Mouse (Mus musculus): ENCODE measurements around the gene Fhl1. TPM values are rescaled to one million over a fixed set of nuclear protein-coding genes. Genes with fewer than 3 reads are reported as not detected.

Gene Fhl1
- polyA plus RNA-seq, 1 experiment from 2014 or later = 166 TPM

DNA sequence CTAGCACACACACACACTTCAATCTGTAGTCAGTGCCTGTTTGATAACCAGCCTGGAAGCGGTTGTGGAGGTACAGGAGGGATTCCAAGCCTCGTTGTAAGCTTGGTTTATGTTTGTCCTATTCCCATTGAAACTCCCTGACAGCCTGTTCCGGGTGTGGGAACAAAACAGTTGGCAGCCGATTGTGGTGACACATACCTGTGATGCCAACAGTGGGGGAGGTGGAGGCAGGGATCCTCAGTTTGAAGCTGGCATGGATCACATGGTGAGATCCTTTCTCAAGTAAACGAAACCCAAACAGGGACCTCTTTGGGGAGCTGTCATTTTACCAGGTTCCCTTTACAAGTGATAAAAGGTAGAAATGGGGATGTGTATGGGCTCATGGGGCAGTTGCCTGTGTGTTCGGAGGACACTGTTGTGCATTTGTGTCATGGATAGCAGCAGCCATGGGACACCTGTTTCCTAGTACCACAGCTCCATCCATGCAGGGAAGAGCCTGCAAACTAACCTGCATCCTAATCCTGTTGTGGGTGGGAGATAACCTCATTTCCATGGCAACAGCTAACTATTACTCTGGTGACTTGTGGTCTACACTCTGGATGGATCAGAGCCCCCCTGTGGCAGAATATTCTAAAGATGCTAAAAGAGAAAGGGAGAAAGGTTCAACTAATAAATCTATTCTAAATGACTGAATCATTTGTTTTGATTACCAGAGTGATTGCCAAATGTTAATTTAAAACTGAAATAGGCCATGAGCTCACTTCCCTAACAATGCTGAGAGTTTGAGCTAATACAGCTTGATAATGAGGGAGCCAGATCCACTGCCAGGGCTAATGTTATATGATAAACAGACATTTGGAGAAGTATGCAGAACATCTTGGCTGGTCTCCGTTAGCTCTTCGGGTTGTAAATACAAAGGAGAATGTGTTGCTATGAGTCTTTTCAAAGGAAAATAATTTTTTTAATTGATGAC is 22.0 kb downstream of the Fhl1 start:
- H3K27ac ChIP-seq (replicated peaks) = no peak overlapping the region
- no peaks in the 10 kb centered on the region for H3K4me1 ChIP-seq
- 77% methylated on average over 8 of the region's 8 CpGs for WGBS
- ATAC-seq (ENCODE audit: insufficient number of reproducible peaks, low FRiP score, low TSS enrichment, low read depth) = no peak
- H3K36me3 ChIP-seq = no peaks in the 10 kb centered on the region
- H3K9me3 ChIP-seq (replicated peaks) = no peaks in the 10 kb centered on the region
- H3K4me3 ChIP-seq (replicated peaks) = no peak overlapping the region
- no peak overlapping the region for H3K4me2 ChIP-seq (replicated peaks)
- H3K9ac ChIP-seq = no peak overlapping the region
- H3K27me3 ChIP-seq = no peaks in the 10 kb centered on the region

DNA sequence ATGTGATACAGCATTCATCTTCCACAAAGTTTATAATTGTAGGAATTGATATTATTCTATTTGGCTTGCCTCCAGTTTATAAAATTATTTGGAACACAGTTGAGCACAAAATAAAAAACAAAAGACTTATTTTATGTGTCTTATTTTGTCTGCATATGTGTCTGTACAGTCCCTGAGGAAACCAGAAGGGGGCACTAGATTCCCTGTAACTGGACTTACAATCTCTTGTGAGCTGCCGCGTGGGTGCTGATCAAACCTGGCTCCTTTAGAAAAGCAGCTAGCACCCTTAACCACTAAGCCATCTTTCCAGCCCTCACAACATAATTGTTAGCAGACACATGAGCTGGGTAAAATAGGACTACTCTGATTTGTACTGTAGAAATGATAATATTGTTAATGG is 24.1 kb downstream of the Fhl1 start:
- Histone ChIP-seq H3K36me3 (no peaks in the 10 kb centered on the region), H3K4me1 (no peaks in the 10 kb centered on the region), H3K4me2 (replicated peaks) (no peak overlapping the region), H3K4me3 (replicated peaks) (no peak overlapping the region), H3K27ac (replicated peaks) (no peak overlapping the region), H3K9me3 (replicated peaks) (no peaks in the 10 kb centered on the region), H3K27me3 (no peaks in the 10 kb centered on the region), H3K9ac (no peak overlapping the region)
- 36% methylated on average over 2 of the region's 2 CpGs for WGBS
- ATAC-seq (ENCODE audit: insufficient number of reproducible peaks, low FRiP score, low TSS enrichment, low read depth) = no peak

DNA sequence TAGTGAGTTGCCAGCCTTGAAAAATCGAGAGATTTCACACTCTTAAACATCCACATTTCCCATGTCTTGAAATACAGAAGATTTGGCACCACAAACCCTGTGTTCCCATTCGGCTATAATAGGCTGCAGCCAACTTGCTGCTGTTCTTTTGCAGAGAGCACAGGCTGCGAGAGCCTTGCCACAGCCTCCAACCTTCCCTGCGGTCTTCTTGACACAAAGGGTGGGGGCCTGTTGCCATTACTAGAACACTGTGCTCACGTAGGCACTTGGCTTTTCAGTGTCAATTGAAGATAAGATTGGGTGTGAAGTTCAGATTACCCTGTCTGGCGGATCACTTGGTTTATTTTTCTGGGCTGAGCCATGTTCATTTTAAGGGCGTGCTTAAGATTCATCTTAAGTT is 24.8 kb downstream of the Fhl1 start:
- Histone ChIP-seq H3K9me3 (replicated peaks) (no peaks in the 10 kb centered on the region), H3K4me1 (no peaks in the 10 kb centered on the region), H3K4me2 (replicated peaks) (no peak overlapping the region), H3K4me3 (replicated peaks) (no peak overlapping the region), H3K27ac (replicated peaks) (no peak overlapping the region), H3K27me3 (no peaks in the 10 kb centered on the region), H3K9ac (no peak overlapping the region), H3K36me3 (no peaks in the 10 kb centered on the region)
- 71% methylated on average over 7 of the region's 7 CpGs for WGBS
- ATAC-seq (ENCODE audit: insufficient number of reproducible peaks, low FRiP score, low TSS enrichment, low read depth) = no peak

DNA sequence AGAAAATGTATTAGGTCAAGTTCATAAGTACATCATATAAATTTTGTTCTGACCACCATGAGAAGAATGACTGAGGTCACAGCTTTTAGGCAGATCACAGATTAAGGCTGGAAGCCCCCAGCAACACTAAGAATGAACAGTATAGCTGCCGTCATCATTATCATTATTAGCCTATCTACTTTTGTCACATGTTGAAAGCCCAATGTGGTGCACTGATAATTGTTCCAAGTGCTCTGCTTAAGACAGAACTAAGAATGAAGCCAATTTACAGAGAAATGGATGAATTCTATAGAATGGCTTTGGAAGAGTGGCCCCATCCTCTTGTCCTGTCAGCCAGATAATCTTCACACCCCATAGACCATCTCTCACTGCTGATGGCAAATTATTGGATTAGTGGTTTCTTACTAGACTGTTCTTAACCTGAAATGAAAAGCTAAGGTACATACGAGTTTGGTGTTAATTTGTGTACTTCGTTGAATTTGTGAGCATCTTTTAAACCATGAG is 28.7 kb downstream of the Fhl1 start:
- H3K9ac ChIP-seq = no peak overlapping the region
- no peaks in the 10 kb centered on the region for H3K36me3 ChIP-seq
- ATAC-seq (ENCODE audit: insufficient number of reproducible peaks, low FRiP score, low TSS enrichment, low read depth) = no peak
- no peaks in the 10 kb centered on the region for H3K4me1 ChIP-seq
- H3K4me3 ChIP-seq (replicated peaks) = no peak overlapping the region
- no peaks in the 10 kb centered on the region for H3K9me3 ChIP-seq (replicated peaks)
- no peaks in the 10 kb centered on the region for H3K27me3 ChIP-seq
- H3K4me2 ChIP-seq (replicated peaks) = no peak overlapping the region
- 90% methylated on average over 3 of the region's 3 CpGs for WGBS
- H3K27ac ChIP-seq (replicated peaks) = no peak overlapping the region

DNA sequence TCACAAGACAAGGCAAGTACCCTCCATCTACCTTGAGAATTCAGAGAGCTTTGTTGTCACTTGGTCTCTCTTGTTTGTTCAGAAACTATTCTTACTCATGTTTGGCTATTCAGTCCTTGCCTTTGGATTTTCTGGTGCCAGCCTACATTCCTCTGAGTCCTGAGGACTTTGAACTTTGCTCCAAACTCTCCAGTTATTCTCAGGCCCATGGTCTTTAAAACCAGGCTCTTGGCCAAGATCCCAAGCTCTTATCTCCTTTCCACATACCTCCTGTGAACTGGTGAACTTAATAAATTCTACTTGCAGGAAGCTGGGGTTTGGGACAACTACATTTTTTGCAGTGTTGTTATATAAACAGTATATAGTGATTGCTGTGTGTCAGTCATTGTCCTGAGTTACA is 38.3 kb downstream of the Fhl1 start:
- Histone ChIP-seq H3K9me3 (replicated peaks) (no peaks in the 10 kb centered on the region), H3K27me3 (no peaks in the 10 kb centered on the region), H3K4me2 (replicated peaks) (no peak overlapping the region), H3K9ac (no peak overlapping the region), H3K27ac (replicated peaks) (no peak overlapping the region), H3K4me1 (no peaks in the 10 kb centered on the region), H3K4me3 (replicated peaks) (no peak overlapping the region), H3K36me3 (no peaks in the 10 kb centered on the region)
- no peak for ATAC-seq (ENCODE audit: insufficient number of reproducible peaks, low FRiP score, low TSS enrichment, low read depth)

DNA sequence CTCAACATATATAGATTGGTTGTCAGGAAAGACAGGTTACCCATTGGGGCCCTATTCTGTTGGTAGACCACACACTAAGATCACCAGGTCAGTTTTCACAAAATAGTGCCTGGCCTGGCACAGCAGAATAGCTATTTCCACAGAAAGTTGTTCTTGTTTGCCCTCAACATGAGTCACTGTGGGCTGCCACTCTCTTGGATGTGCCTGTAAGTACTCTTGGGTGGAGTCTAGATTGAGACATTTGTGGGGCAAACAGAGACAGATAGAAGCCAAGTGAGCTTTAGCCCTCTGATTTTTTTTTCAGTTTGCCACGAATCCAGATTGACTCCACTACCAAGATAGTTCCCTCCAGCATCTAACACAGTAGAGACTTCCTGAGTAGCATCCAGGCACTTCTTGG is 40.2 kb downstream of the Fhl1 start:
- Histone ChIP-seq H3K9ac (no peak overlapping the region), H3K4me1 (no peaks in the 10 kb centered on the region), H3K4me2 (replicated peaks) (no peak overlapping the region), H3K27me3 (no peaks in the 10 kb centered on the region), H3K27ac (replicated peaks) (no peak overlapping the region), H3K36me3 (no peaks in the 10 kb centered on the region), H3K9me3 (replicated peaks) (no peaks in the 10 kb centered on the region), H3K4me3 (replicated peaks) (no peak overlapping the region)
- WGBS = 73% methylated on average over 1 of the region's 1 CpGs
- no peak for ATAC-seq (ENCODE audit: insufficient number of reproducible peaks, low FRiP score, low TSS enrichment, low read depth)

DNA sequence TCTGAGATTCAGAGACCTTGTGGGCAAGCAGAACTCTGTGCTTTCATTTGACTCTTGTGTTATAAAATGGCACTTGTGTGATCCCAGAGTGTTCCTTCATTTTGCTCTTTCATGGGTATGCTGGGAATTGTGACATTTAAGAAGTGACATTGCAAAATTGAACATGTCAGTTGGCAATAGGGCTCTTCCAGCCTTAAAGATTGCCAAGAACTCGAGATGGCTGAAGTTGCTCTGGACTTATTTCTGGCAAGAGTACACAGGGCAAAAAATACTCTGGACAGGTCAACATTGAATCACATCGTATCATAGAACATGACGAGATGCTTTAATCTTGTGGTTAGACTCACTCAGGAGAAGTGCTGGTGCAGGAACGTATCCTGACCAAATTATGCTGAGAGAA is 41.7 kb downstream of the Fhl1 start:
- 82% methylated on average over 4 of the region's 4 CpGs for whole genome bisulfite sequencing
- no peaks in the 10 kb centered on the region for H3K9me3 ChIP-seq (replicated peaks)
- H3K36me3 ChIP-seq = no peaks in the 10 kb centered on the region
- ATAC-seq (ENCODE audit: insufficient number of reproducible peaks, low FRiP score, low TSS enrichment, low read depth) = no peak
- no peak overlapping the region for H3K4me3 ChIP-seq (replicated peaks)
- no peaks in the 10 kb centered on the region for H3K4me1 ChIP-seq
- H3K9ac ChIP-seq = no peak overlapping the region
- H3K27me3 ChIP-seq = no peaks in the 10 kb centered on the region
- H3K27ac ChIP-seq (replicated peaks) = no peak overlapping the region
- no peak overlapping the region for H3K4me2 ChIP-seq (replicated peaks)

DNA sequence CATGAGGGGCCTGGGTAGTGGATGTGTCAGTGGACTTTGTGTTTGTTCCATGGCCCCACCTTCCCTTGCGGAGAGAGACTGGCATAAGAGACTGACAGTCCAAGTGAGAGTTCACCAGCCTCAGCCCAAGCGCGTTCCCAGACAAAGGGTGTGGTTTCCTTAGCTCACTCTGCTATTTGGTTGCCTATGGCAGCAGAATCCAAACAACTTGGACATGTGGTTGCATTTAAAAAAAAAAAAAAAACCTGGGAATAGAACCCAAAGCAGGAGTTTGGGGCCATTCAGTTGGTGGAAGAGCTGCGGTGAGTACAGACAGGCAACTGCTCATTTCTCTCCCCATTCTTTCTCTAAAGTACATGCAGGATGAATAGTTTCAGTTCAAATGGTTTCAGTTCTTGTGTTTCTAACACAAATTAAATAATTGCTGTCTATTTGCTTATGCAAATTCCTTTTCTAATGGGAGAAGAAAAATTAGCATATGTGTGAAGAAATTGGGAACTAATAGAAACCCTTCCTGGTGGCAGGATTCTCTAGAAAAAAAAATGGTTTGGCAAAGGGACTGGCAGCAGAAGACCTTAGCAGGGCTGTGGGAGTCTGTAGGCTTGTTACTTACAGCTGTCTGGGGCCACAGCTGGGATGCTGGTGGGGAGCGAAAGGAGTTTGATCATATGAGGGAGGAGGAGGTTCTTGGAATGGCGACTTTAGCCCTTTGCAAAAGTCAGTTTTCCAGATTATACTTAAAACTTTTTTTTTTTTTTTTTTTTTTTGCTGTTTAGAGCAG is 54.9 kb downstream of the Fhl1 start:
- Histone ChIP-seq H3K4me3 (replicated peaks) (no peak overlapping the region), H3K27me3 (no peaks in the 10 kb centered on the region), H3K9me3 (replicated peaks) (no peaks in the 10 kb centered on the region), H3K4me2 (replicated peaks) (no peak overlapping the region), H3K36me3 (no peaks in the 10 kb centered on the region), H3K9ac (no peak overlapping the region), H3K4me1 (no peaks in the 10 kb centered on the region), H3K27ac (replicated peaks) (no peak overlapping the region)
- ATAC-seq (ENCODE audit: insufficient number of reproducible peaks, low FRiP score, low TSS enrichment, low read depth) = no peak; the same call in 1 of the 2 replicates
- WGBS = 44% methylated on average over 6 of the region's 6 CpGs

DNA sequence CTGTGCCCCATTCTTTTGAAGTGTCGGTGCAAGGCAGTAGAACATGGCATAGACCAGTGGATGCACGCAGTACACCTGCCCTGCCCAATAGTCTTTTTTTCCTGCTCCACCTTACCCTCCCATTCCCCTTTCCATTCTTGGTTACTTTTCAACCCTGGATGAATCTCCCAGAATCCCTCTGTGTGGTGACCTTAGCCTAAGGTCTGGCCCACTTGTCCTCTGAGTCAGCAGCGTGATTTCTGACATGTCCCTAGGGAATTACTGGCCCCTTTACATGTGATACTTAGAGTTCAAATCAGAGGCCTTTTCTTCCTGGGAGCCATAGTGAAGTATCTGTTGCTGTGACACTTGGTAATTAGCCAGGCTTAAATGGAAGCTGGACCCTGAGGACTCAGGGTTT is 55.9 kb downstream of the Fhl1 start:
- Histone ChIP-seq H3K4me3 (replicated peaks) (no peak overlapping the region), H3K27ac (replicated peaks) (no peak overlapping the region), H3K9ac (no peak overlapping the region), H3K27me3 (no peaks in the 10 kb centered on the region), H3K4me2 (replicated peaks) (no peak overlapping the region), H3K4me1 (no peaks in the 10 kb centered on the region), H3K9me3 (replicated peaks) (no peaks in the 10 kb centered on the region), H3K36me3 (no peaks in the 10 kb centered on the region)
- WGBS = 76% methylated on average over 3 of the region's 3 CpGs
- ATAC-seq (ENCODE audit: insufficient number of reproducible peaks, low FRiP score, low TSS enrichment, low read depth) = no peak

DNA sequence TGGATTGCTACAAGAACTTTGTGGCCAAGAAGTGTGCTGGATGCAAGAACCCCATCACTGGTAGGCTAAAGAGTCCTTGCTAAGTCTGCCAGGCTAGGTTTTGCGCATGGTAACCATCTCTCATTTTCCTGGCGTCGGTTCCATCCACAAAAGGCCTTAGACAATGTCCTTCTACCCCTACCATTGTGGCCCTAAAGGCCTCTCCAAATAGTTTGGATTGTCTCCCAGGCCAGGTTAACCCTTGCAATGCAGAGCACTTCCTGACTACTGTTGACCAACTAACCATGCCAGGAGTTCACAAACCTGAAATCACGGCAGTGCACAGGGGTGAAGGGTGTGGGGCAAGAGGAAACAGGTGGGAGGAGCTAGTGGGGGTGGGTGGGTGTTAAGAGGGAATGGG is 59.0 kb downstream of the Fhl1 start:
- Histone ChIP-seq H3K9ac (no peak overlapping the region), H3K36me3 (peaks cover 6% of the 10 kb centered on the region; the same call in 1 of the 2 replicates), H3K4me1 (no peaks in the 10 kb centered on the region), H3K9me3 (replicated peaks) (no peaks in the 10 kb centered on the region), H3K27ac (replicated peaks) (no peak overlapping the region), H3K27me3 (no peaks in the 10 kb centered on the region), H3K4me3 (replicated peaks) (no peak overlapping the region), H3K4me2 (replicated peaks) (no peak overlapping the region)
- ATAC-seq (ENCODE audit: insufficient number of reproducible peaks, low FRiP score, low TSS enrichment, low read depth) = no peak
- WGBS = 81% methylated on average over 4 of the region's 4 CpGs

DNA sequence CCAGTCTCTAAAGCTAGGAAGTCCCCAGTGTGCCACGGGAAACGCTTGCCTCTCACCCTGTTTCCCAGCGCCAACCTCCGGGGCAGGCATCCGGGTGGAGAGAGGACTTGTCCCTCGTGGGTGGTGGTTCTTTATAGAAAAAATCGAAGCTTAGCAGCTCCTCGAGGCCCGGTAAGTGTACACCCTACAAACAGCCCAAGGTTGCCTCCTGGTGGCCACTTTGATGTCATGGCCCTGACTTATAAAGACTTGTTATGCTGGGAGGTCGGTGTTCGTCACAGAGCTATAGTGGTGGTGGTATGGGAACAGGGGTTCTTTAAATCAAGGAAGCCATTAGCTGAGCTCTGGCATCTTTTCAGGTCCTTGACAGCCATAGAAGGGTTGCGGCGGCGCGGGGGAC is 59.7 kb downstream of the Fhl1 start:
- H3K4me2 ChIP-seq (replicated peaks) = no peak overlapping the region

More for the DNA sequence above, 59.7 kb downstream of the Fhl1 start:
- H3K4me3 ChIP-seq (replicated peaks) = no peak overlapping the region
- peaks cover 6% of the 10 kb centered on the region; the same call in 1 of the 2 replicates for H3K36me3 ChIP-seq
- H3K9me3 ChIP-seq (replicated peaks) = no peaks in the 10 kb centered on the region
- no peak overlapping the region for H3K9ac ChIP-seq
- no peaks in the 10 kb centered on the region for H3K4me1 ChIP-seq
- no peaks in the 10 kb centered on the region for H3K27me3 ChIP-seq
- no peak for ATAC-seq (ENCODE audit: insufficient number of reproducible peaks, low FRiP score, low TSS enrichment, low read depth)
- 49% methylated on average over 15 of the region's 15 CpGs for WGBS
- H3K27ac ChIP-seq (replicated peaks) = no peak overlapping the region
